Mouse (Mus musculus) c-Kit-positive CD71-positive TER-119-negative erythroid progenitor cells, embryonic 14.5 days (primary cell): ENCODE data around the gene Rhebl1.

Experiments used
- DNase-seq: peaks from one replicate; pipeline ENCODE4 v3.0.0-alpha.2; 2013; ENCODE audit warnings: low read depth

The Rhebl1 gene

DNA sequence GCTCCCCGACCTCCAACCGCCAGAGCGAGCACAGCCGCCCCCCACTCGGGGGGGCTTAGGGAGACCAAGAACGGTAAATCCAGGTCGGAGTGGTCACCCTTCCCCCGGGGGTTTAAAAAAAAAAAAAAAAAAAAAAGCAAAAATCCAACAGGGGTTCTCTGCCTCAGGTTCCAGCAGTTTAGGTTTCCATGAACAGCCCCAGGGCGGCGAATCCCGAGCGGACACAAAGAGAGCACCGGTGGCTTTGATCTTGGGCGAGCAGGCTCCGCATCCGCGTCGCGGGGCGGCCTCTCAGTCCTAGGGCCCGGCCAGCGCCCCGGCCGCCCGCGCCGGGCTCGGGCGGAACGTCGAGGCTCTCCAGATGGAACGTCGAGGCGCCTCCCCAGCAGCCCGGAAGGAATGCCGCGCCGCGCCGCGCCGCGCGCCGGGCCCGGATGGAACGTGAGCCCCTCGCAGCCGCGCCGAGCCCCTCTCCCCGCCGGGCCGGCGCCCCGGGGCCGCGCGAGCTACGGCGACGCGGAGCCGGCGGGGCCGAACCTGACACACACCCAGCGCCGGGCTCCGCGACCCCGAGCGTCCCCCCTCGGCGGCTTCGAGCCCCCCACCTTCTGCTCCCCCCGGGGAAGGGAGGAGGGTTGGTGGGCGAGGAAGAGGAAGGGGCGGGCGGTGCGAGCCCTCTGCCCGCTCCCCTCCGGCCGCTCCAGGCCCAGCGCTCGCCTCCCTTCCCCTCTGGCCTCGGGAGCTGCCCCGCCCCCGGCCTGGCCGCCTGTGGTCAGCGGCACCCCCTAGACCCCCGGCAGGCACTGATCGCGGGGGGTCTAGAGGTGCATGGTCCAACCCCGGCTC lies 23.0 kb downstream of the Rhebl1 start, which contains the start of gene Kmt2d:
Gene Kmt2d, minus strand, starts transcription at position 135 of the 846 bp plus-strand sequence.
- DNase-seq, result no peak

- no peak for DNase-seq
Measured at GRCm38 (mm10) chr15:98870179-98871069, 23.9 kb downstream of the Rhebl1 start.

GRCm38 (mm10) chr15:98869342-98870178 lies 24.8 kb downstream of the Rhebl1 start:
- no peak for DNase-seq

GRCm38 (mm10) chr15:98868346-98869063 lies 25.8 kb downstream of the Rhebl1 start:
- DNase-seq, result no peak

GRCm38 (mm10) chr15:98867321-98867720 lies 27.0 kb downstream of the Rhebl1 start:
- DNase-seq, result no peak

DNA sequence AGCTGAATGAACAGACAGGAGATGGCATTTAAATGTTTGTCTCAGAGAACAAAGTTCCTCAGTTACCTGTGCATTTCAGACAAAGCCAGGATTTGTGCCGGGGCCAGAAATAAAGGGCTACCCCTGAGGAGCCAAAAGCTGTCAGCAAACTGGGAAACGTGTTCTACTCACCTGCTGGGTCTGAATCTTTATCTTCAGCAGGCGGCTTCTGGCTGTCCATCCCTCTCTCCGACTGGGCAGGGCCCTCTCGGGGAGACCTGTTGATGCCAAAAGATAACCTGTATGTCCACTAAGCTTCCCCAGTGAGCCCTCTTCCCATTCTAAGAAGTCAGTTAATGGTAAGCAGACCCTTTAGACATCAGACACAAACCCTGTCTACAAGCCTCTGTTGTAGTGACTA lies 27.8 kb downstream of the Rhebl1 start:
- DNase-seq, result no peak

GRCm38 (mm10) chr15:98865771-98866170 lies 28.6 kb downstream of the Rhebl1 start:
- no peak for DNase-seq

DNA sequence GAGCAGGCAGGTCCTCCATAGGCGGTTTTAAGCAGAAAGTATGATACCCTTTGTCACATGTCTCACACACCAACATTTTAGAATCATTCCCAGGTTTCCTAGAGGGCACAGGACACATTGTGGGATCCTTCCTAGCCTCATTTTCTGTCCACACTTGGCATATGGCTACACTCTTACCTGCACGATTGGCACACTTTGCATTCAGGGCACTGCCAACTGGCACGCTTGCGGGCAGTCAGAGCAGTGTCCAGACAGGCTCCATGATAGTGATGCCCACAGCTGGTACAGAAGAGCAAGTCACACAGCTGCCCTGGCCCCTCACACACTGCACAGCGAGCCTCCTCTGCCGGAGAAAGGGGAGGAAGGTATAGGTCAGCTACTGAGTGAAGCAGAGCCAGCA lies 29.4 kb downstream of the Rhebl1 start:
- DNase-seq, result no peak

DNA sequence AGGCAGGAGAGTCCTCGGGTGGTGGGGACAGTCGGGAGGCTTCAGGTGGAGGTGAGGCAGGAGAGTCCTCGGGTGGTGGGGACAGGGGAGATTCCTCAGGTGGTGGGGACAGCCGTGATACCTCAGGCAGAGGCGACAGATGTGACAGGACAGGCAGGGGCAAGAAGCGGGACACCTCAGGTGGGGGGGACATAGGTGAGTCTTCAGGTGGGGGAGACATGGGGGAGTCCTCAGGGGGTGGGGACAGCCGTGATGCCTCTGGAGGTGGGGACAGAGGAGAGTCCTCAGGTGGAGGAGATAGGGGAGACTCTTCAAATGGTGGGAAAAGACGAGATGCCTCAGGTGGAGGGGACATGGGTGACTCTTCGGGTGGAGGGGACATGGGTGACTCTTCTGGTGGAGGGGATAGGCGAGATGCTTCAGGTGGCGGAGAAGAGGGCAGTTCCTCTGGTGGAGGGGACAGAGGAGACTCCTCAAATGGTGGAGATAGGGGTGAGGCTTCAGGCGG lies 30.8 kb downstream of the Rhebl1 start:
- DNase-seq, result no peak

GRCm38 (mm10) chr15:98861701-98862410 lies 32.5 kb downstream of the Rhebl1 start:
- no peak for DNase-seq

- no peak for DNase-seq
Measured at GRCm38 (mm10) chr15:98860921-98861320, 33.4 kb downstream of the Rhebl1 start.

DNA sequence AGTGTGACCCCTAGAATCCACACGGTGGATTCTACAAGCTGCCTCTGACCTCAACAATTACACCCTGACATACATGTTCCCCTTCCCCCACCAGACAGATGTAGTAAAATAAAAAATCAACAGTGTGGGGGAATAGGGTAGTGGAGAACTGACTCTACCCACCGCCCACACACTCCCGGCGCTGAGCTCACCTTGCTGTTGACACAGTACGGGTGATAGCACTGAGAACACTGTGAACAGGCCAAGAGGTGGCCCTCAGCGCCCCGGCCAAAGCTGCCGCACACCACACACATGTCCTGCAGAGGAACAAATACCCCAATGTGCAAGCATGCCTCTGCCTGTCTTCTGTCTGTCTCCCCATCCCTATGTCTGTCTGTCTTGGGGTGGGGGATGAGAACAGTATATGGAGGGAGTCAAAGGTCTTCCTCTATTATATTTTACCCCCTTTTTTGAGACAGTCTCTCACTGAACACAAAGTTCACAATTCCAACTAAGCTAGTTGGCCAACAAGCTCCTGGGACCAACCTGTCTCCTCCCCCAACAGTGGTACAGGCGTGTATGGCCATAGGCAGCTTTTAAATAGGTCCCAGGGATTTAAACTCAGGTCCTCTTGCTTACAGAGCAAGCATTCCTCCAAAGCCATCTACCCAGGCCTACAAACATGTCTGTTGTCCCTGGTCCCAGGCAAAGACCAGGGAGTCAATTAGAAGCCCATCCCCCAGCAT lies 34.9 kb downstream of the Rhebl1 start:
- no peak for DNase-seq

- DNase-seq, result no peak
Measured at GRCm38 (mm10) chr15:98854214-98854613, 40.1 kb downstream of the Rhebl1 start.

GRCm38 (mm10) chr15:98853161-98853937 lies 41.0 kb downstream of the Rhebl1 start:
- no peak for DNase-seq

- DNase-seq, result no peak
Measured at GRCm38 (mm10) chr15:98852733-98853132, 41.6 kb downstream of the Rhebl1 start.

DNA sequence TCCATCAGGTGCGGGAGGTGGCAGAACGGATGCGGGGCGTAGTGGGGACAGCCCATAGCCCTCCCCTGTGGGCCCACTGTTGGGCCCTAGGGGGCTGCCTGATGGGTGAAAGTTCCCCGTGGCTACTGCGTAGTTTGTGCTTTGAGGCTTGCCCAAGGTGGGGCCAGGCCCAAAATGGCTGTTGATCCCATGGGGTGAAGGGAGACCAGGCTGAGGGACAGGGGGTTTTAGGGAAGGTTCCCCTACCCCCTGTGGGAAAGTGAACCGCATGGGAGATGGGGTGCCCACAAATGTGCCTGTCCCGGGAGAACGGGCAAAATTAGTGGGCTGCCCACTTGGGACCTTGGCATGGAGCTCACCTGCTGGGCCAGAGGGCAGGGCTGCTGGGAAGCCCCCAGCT lies 42.3 kb downstream of the Rhebl1 start:
- DNase-seq, result no peak

GRCm38 (mm10) chr15:98851229-98851818 lies 43.0 kb downstream of the Rhebl1 start:
- DNase-seq, result no peak

GRCm38 (mm10) chr15:98850668-98851067 lies 43.7 kb downstream of the Rhebl1 start:
- DNase-seq, result no peak
